Mouse (Mus musculus): ENCODE results near the gene C1ql1. TPM values are rescaled to one million over a fixed set of nuclear protein-coding genes. Genes with fewer than 3 reads are reported as not detected.
"Not testable (repeated sequence)": the region's sequence is repeated elsewhere in the genome, so short reads cannot be mapped to it uniquely, and the experiment has no call there.

The C1ql1 gene
- polyA plus RNA-seq, 1 experiment from 2014 or later, result 4.1 TPM

DNA sequence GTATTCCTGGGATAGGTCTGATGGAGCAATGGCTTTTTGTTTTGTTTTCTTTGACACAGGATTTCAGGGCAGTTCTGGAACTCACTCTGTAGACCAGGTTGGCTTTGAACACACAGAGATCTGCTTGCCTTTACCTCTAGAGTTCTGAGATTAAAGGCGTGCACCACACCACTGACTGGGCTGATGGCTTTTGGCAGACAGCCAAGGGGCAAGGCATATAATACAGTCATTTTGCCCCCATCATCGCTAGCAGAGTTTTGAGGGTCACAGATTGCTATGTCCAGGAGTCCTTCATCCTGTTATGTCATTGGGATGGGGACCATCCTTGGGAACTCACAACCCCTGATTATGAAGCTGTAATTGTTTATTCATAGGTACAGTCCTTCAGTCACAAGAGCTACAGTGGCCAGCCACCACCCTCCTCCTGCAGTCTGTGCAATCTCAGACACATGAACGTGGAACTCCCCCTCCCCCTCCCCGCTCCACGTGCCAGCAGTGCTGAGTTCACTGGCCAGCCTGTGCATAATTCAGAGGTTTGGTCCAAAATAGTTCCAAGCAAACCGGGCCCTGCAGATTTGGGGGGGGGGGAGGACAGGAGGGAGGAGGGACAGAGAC is 31.7 kb upstream of the C1ql1 start:
- Histone ChIP-seq H3K27ac (replicated peaks) (no peak overlapping the region), H3K27me3 (0 out of 2 replicates have a peak, but pooled peaks cover 5% of the 10 kb centered on the region), H3K9ac (no peak overlapping the region), H3K4me3 (replicated peaks) (no peak overlapping the region), H3K4me2 (replicated peaks) (no peak overlapping the region), H3K36me3 (no peaks in the 10 kb centered on the region), H3K9me3 (replicated peaks) (no peaks in the 10 kb centered on the region), H3K4me1 (no peaks in the 10 kb centered on the region)
- 55% methylated on average over 6 of the region's 6 CpGs for WGBS
- no peak for ATAC-seq (ENCODE audit: insufficient number of reproducible peaks, low FRiP score, low TSS enrichment, low read depth)

DNA sequence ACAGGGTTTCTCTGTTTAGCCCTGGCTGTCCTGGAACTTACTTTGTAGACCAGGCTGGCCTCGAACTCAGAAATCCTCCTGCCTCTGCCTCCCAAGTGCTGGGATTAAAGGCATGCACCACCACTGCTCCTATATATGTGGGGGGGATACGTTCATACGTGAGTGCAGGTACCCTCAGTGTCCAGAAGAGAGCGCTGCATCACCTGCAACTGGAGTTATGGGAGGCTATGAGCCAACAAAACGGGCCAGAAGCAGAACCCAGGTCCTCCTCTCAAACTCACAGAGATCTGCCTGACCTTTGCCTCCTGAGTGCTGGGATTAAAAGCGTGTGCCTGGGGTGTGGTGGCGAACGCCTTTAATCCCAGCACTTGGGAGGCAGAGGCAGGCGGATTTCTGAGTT is 29.5 kb upstream of the C1ql1 start:
- not testable (repeated sequence) for H3K36me3 ChIP-seq; H3K4me3 ChIP-seq (replicated peaks); H3K9me3 ChIP-seq (replicated peaks); H3K9ac ChIP-seq; H3K4me2 ChIP-seq (replicated peaks); ATAC-seq (ENCODE audit: insufficient number of reproducible peaks, low FRiP score, low TSS enrichment, low read depth); H3K27ac ChIP-seq (replicated peaks); H3K27me3 ChIP-seq
- H3K4me1 ChIP-seq, result peaks cover 14% of the 10 kb centered on the region
- WGBS, result 83% methylated on average over 9 of the region's 9 CpGs

DNA sequence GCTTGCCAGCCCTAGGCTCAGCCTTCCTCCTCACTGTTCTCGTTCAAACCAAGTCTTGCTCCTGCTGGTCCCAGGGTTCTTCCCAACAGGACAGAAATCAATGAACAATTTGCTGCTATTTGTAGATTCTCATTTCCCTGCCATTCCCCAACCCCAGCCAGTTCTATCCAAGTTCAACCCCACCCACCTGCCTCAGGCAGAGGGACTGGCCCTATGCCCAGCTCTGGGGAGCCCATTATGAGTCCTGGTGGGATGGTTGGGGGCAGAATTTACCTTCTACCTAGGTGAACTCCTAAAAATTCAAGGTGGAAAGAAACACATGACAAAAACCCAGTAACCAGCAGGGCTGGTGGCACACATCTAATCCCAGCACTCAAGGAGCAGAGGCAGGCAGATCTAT is 25.8 kb upstream of the C1ql1 start:
- no peak for ATAC-seq (ENCODE audit: insufficient number of reproducible peaks, low FRiP score, low TSS enrichment, low read depth)
- WGBS, result 44% methylated on average over 1 of the region's 1 CpGs
- Histone ChIP-seq H3K4me1 (peaks cover 14% of the 10 kb centered on the region), H3K27me3 (peaks cover 5% of the 10 kb centered on the region; the same call in 1 of the 2 replicates), H3K27ac (replicated peaks) (no peak overlapping the region), H3K9me3 (replicated peaks) (no peaks in the 10 kb centered on the region), H3K4me3 (replicated peaks) (no peak overlapping the region), H3K9ac (no peak overlapping the region), H3K4me2 (replicated peaks) (no peak overlapping the region), H3K36me3 (no peaks in the 10 kb centered on the region)

DNA sequence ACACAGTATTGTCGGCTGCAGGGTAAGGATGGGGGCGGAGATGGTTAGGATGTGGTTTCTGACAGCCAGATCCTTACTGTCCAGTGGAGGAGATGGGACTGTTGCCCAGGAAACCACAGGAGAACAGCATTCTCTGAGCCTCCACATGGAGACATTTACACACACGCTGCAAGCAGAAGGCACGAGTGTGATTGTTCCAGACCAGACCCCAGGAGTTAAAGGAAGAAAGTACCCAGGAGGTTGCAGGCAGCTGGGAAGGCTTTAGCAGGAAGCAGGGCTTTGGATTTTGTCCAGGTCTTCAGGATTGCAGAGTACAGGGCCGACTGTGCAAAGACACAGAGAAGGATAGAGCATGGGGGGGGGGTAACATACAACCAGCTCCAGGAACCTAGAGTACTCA is 25.1 kb upstream of the C1ql1 start:
- peaks cover 14% of the 10 kb centered on the region for H3K4me1 ChIP-seq
- H3K9me3 ChIP-seq (replicated peaks), result no peaks in the 10 kb centered on the region
- H3K4me3 ChIP-seq (replicated peaks), result no peak overlapping the region
- no peaks in the 10 kb centered on the region for H3K36me3 ChIP-seq
- no peak overlapping the region; the same call in 1 of the 2 replicates for H3K9ac ChIP-seq
- peaks cover 10% of the 10 kb centered on the region; the same call in 1 of the 2 replicates for H3K27me3 ChIP-seq
- H3K27ac ChIP-seq (replicated peaks), result no peak overlapping the region; the same call in 1 of the 2 replicates
- no peak for ATAC-seq (ENCODE audit: insufficient number of reproducible peaks, low FRiP score, low TSS enrichment, low read depth)
- no peak overlapping the region for H3K4me2 ChIP-seq (replicated peaks)
- 23% methylated on average over 5 of the region's 5 CpGs for WGBS

DNA sequence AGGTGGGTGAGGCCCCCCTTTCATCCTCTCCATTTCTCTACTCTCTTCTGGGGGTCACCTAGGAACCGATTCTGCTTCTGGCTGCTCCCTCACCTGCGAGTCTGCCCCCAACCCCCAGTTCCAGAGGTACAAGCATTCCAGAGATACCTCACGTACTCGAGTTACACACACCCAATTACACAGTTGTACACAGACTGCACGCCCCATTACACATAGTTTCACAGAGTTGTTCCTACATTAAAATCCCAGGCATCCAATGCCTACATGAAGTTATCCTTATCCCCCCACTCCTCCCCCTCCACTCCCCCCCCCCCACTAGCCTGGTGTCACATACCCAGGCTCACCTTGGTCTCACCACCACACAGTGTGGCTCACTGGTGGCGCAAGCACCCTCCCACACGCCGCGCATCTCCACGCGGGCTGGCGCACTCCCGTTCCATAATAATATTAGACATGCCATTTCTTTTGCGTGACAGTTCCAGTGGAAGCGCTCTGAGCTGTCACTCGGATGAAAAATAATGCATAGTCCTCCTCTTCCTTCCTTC is 18.1 kb upstream of the C1ql1 start:
- WGBS, result 57% methylated on average over 16 of the region's 16 CpGs

DNA sequence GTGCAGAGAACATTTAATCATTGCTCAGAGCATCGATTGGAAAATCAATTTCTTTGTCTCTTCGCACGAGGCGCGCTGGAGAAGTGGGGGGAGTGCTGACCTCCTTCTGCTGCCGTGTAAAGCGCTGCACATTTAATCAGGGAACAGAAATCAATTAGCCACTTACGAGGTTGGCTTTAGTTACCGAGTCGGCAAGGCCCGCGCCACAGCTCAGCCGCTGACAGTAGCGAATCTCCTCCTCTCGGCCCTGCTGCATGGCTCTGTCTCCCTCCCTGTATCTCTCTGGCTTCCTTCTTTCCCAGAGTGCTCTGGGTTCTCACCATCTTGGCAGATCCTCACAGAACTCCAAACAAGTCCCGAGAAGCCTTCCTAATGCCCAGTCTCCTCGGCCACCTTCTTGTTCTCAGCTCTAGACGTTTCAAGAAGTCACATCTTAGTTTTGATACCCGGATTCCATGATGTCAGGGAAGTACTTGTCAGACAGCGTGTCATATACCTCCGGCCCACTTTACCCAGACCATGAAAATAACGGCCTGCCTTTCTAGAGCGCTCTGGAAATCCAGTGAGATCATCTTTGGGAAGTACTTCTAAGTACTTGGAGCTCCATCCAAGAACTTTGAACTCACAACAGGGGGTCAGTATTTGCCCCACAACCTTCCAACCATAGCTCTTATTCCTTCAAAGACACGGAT is 17.5 kb upstream of the C1ql1 start:
- Histone ChIP-seq H3K27ac (replicated peaks) (no peak overlapping the region), H3K9me3 (replicated peaks) (no peaks in the 10 kb centered on the region), H3K4me2 (replicated peaks) (peak overlapping the region; percentile 29), H3K36me3 (no peaks in the 10 kb centered on the region), H3K27me3 (0 out of 2 replicates have a peak, but pooled peaks cover 5% of the 10 kb centered on the region), H3K9ac (no peak overlapping the region), H3K4me3 (replicated peaks) (peak overlapping the region; percentile 3; the same call in 1 of the 2 replicates), H3K4me1 (peaks cover 20% of the 10 kb centered on the region)
- ATAC-seq (ENCODE audit: insufficient number of reproducible peaks, low FRiP score, low TSS enrichment, low read depth), result no peak
- 18% methylated on average over 24 of the region's 24 CpGs for WGBS

More for the DNA sequence above, 18.1 kb upstream of the C1ql1 start:
- Histone ChIP-seq H3K36me3 (no peaks in the 10 kb centered on the region), H3K27me3 (0 out of 2 replicates have a peak, but pooled peaks cover 5% of the 10 kb centered on the region), H3K27ac (replicated peaks) (no peak overlapping the region), H3K4me2 (replicated peaks) (no peak overlapping the region), H3K4me1 (peaks cover 20% of the 10 kb centered on the region), H3K9ac (no peak overlapping the region), H3K9me3 (replicated peaks) (no peaks in the 10 kb centered on the region), H3K4me3 (replicated peaks) (no peak overlapping the region)
- no peak; the same call in 1 of the 2 replicates for ATAC-seq (ENCODE audit: insufficient number of reproducible peaks, low FRiP score, low TSS enrichment, low read depth)

DNA sequence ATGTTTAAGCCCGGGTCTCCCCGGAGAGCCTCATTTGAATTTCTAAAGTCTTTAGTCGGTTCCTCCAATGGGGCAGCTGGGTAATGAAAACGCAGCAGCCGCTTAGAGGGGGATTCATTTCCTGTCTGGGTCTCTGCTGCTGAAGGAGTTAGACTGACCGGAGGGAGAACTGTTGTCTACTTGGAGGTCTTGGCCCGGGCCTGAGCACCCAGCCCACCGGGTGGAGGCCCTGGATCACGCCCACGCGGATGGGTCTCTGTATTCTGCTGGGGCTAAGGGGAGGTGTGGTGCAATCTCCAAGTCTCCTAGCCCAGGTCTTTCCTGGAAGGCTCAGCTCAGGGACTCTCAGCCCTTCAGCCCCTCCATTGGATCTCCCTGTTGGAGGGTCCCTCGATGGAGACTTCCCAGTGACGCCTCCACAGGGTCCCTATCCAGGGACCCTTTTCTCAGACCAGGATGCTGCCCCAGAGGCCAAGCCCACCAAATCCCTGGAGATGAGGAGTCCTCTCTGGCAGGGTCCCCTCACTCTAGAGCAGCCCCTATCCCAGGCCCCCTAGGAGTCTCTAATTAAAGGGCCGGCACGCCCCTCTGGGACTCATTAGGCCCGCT is 16.9 kb upstream of the C1ql1 start:
- no peaks in the 10 kb centered on the region for H3K36me3 ChIP-seq
- H3K27me3 ChIP-seq, result 0 out of 2 replicates have a peak, but pooled peaks cover 5% of the 10 kb centered on the region
- H3K4me1 ChIP-seq, result peaks cover 20% of the 10 kb centered on the region
- H3K9ac ChIP-seq, result no peak overlapping the region
- no peak overlapping the region for H3K27ac ChIP-seq (replicated peaks)
- WGBS, result 11% methylated on average over 16 of the region's 16 CpGs
- no peak; the same call in 1 of the 2 replicates for ATAC-seq (ENCODE audit: insufficient number of reproducible peaks, low FRiP score, low TSS enrichment, low read depth)
- H3K4me3 ChIP-seq (replicated peaks), result peak overlapping the region; percentile 3; the same call in 1 of the 2 replicates
- H3K9me3 ChIP-seq (replicated peaks), result no peaks in the 10 kb centered on the region
- peak overlapping the region; percentile 29 for H3K4me2 ChIP-seq (replicated peaks)

DNA sequence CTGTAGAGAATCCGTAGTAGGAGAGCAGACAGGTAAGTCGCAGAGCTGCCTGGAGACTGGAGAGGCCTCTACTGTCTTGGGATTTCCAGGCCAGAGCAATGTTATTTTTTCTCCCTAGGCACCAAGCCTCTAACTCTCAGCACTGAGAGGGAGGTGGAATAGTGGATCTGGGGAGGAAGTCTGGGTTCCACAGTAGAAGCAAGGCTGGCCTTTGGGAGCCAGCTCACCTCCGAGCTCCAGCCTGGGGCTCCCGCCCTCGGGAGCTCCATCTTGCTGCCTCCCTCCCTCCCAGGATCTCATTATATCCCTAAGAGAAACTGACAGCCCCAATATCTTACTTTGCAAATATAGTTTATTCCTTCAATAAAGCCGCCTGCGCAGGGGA is 16.4 kb upstream of the C1ql1 start:
- Histone ChIP-seq H3K9ac (no peak overlapping the region), H3K27ac (replicated peaks) (no peak overlapping the region), H3K4me3 (replicated peaks) (no peak overlapping the region), H3K36me3 (no peaks in the 10 kb centered on the region), H3K4me2 (replicated peaks) (peak overlapping the region; percentile 29; the same call in 1 of the 2 replicates), H3K4me1 (peaks cover 20% of the 10 kb centered on the region), H3K27me3 (0 out of 2 replicates have a peak, but pooled peaks cover 5% of the 10 kb centered on the region), H3K9me3 (replicated peaks) (no peaks in the 10 kb centered on the region)
- WGBS, result 41% methylated on average over 7 of the region's 7 CpGs
- no peak for ATAC-seq (ENCODE audit: insufficient number of reproducible peaks, low FRiP score, low TSS enrichment, low read depth)

DNA sequence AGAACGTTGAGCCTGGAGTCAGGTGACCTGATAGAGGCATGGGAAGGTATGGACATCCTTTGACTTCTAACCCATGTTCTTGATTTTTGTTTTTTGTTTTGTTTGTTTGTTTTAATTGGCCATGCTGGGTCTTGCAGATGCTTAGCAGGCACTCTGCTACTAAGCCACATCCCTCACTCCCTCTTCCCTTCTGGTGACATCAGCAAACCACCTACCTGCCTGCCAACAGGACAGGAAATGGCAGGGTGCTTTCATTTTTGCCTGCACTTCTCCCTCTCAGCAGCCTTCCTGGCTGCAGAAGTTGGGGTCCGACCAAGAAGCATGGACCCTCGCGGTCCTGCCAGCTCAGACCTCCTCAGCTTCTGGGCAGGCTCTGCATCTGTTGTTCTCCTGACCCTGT is 14.6 kb upstream of the C1ql1 start:
- no peak overlapping the region for H3K4me2 ChIP-seq (replicated peaks)
- H3K9me3 ChIP-seq (replicated peaks), result no peaks in the 10 kb centered on the region
- H3K27me3 ChIP-seq, result no peaks in the 10 kb centered on the region
- H3K9ac ChIP-seq, result no peak overlapping the region
- WGBS, result 92% methylated on average over 4 of the region's 4 CpGs
- ATAC-seq (ENCODE audit: insufficient number of reproducible peaks, low FRiP score, low TSS enrichment, low read depth), result no peak
- H3K4me1 ChIP-seq, result peaks cover 35% of the 10 kb centered on the region
- H3K36me3 ChIP-seq, result no peaks in the 10 kb centered on the region
- H3K4me3 ChIP-seq (replicated peaks), result no peak overlapping the region
- H3K27ac ChIP-seq (replicated peaks), result no peak overlapping the region

DNA sequence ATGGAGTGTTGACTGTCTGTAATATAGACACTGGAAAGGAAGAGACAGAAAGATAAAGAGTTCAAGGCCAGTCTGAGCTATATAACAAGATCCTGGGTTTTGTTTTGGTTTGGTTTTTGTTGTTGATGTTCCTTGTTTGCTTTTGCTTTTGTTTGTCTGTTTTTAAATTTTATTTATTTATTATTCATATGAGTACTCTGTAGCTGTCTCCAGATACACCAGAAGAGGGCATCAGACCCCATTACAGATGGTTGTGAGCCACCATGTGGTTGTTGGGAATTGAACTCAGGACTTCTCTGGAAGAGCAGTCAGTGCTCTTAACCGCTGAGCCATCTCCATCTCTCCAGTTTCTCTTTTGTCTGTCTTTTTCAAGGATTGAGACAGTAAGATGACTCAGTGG is 12.4 kb upstream of the C1ql1 start:
- Histone ChIP-seq H3K4me1 (peaks cover 39% of the 10 kb centered on the region), H3K27ac (replicated peaks) (no peak overlapping the region), H3K36me3 (no peaks in the 10 kb centered on the region), H3K4me2 (replicated peaks) (no peak overlapping the region), H3K27me3 (no peaks in the 10 kb centered on the region), H3K9ac (no peak overlapping the region), H3K9me3 (replicated peaks) (no peaks in the 10 kb centered on the region), H3K4me3 (replicated peaks) (no peak overlapping the region)
- 91% methylated on average over 1 of the region's 1 CpGs for WGBS
- ATAC-seq (ENCODE audit: insufficient number of reproducible peaks, low FRiP score, low TSS enrichment, low read depth), result no peak

DNA sequence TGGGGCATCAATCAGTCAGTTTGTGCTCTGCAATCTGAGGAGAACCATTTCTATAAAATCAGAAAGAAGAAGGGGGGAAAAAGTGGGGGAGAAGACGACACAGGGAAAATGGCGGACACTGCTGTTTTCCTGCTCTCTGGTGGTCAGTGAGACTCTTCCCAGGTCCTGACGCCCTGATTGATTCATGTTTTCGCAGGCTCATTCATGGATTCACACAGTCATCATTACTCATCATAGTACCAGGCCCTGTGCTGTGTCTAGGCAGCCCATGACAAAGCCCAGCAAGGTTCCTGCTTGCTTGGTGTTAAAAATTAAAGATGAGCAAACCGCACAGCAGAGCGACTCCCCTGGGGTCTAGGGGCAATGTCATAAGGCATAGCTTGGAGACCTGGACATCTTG is 11.9 kb upstream of the C1ql1 start:
- Histone ChIP-seq H3K9ac (no peak overlapping the region), H3K27me3 (no peaks in the 10 kb centered on the region), H3K36me3 (no peaks in the 10 kb centered on the region), H3K9me3 (replicated peaks) (no peaks in the 10 kb centered on the region), H3K4me2 (replicated peaks) (no peak overlapping the region), H3K4me3 (replicated peaks) (no peak overlapping the region), H3K27ac (replicated peaks) (no peak overlapping the region), H3K4me1 (peaks cover 35% of the 10 kb centered on the region)
- no peak for ATAC-seq (ENCODE audit: insufficient number of reproducible peaks, low FRiP score, low TSS enrichment, low read depth)
- 83% methylated on average over 6 of the region's 6 CpGs for WGBS
